Mouse (Mus musculus): Measurements from ENCODE around the gene Arhgef10l. TPM values are rescaled to one million over a fixed set of nuclear protein-coding genes. Genes with fewer than 3 reads are reported as not detected.

Gene Arhgef10l
- polyA plus RNA-seq, 1 experiment from 2014 or later = 16.6 TPM

GRCm38 (mm10) chr4:140674345-140674926, 8.6 kb upstream of the Arhgef10l start:
- no peak overlapping the region for H3K27ac ChIP-seq
- no peaks in the 10 kb centered on the region for H3K27me3 ChIP-seq
- ATAC-seq (ENCODE audit: borderline replicate concordance, extremely low read depth, low FRiP score, low TSS enrichment) = peak; percentile 25; the same call in 1 of the 2 replicates
- no peak overlapping the region for H3K4me3 ChIP-seq
- WGBS = 24% methylated on average over 13 of the region's 13 CpGs
- no peaks in the 10 kb centered on the region for H3K9me3 ChIP-seq
- H3K4me1 ChIP-seq = peaks cover 3% of the 10 kb centered on the region; the same call in 1 of the 2 replicates
- no peak overlapping the region for H3K9ac ChIP-seq
- H3K36me3 ChIP-seq = no peaks in the 10 kb centered on the region
- H3K4me2 ChIP-seq = no peak overlapping the region

- Histone ChIP-seq H3K27ac (no peak overlapping the region), H3K27me3 (no peaks in the 10 kb centered on the region), H3K4me1 (peaks cover 3% of the 10 kb centered on the region; the same call in 1 of the 2 replicates), H3K36me3 (no peaks in the 10 kb centered on the region), H3K9me3 (no peaks in the 10 kb centered on the region), H3K4me3 (no peak overlapping the region), H3K9ac (no peak overlapping the region), H3K4me2 (no peak overlapping the region)
- ATAC-seq (ENCODE audit: borderline replicate concordance, extremely low read depth, low FRiP score, low TSS enrichment) = 0 out of 2 replicates have a peak, but pooled peaks have one; percentile 33
- 56% methylated on average over 12 of the region's 12 CpGs for WGBS
Observed at GRCm38 (mm10) chr4:140673527-140674264, 7.9 kb upstream of the Arhgef10l start.

DNA sequence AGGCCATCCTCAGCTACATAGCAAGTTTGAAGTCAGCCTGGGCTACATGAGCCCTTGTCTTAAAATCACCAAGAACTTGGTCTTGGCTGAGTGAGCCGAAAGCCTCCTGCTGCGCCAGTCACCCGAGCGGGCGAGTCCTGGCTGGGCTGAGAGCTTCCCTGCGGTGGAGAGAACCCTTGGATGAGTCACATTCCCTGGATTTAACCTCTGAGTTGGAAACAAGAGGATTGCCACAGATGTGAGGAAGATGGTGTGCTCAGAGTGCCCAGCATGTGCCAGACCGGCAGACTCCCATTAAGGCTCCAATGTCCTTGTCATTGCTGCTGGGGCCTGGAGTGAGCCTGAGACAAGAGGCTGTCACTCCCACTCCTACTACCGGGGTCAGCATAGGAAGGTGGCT, 2.0 kb upstream of the Arhgef10l start:
- ATAC-seq (ENCODE audit: borderline replicate concordance, extremely low read depth, low FRiP score, low TSS enrichment) = no peak
- Histone ChIP-seq H3K4me2 (no peak overlapping the region), H3K27me3 (no peaks in the 10 kb centered on the region), H3K4me1 (peaks cover 29% of the 10 kb centered on the region), H3K9ac (no peak overlapping the region), H3K27ac (no peak overlapping the region), H3K36me3 (no peaks in the 10 kb centered on the region), H3K9me3 (no peaks in the 10 kb centered on the region), H3K4me3 (no peak overlapping the region)
- WGBS = 79% methylated on average over 8 of the region's 8 CpGs

- Histone ChIP-seq H3K9me3 (no peaks in the 10 kb centered on the region), H3K27me3 (no peaks in the 10 kb centered on the region), H3K4me2 (no peak overlapping the region), H3K27ac (no peak overlapping the region), H3K36me3 (no peaks in the 10 kb centered on the region), H3K4me3 (no peak overlapping the region), H3K4me1 (peaks cover 46% of the 10 kb centered on the region), H3K9ac (no peak overlapping the region)
- WGBS = 59% methylated on average over 7 of the region's 7 CpGs
- no peak for ATAC-seq (ENCODE audit: borderline replicate concordance, extremely low read depth, low FRiP score, low TSS enrichment)
Observed at GRCm38 (mm10) chr4:140665053-140665452, 759 bp downstream of the Arhgef10l start.

GRCm38 (mm10) chr4:140662882-140663585, 2.8 kb downstream of the Arhgef10l start:
- H3K27me3 ChIP-seq = no peaks in the 10 kb centered on the region
- no peak overlapping the region for H3K4me2 ChIP-seq
- H3K27ac ChIP-seq = peak overlapping the region; percentile 87
- peaks cover 56% of the 10 kb centered on the region for H3K4me1 ChIP-seq
- WGBS = 27% methylated on average over 10 of the region's 10 CpGs
- H3K9ac ChIP-seq = no peak overlapping the region
- H3K9me3 ChIP-seq = no peaks in the 10 kb centered on the region
- no peaks in the 10 kb centered on the region for H3K36me3 ChIP-seq
- no peak overlapping the region for H3K4me3 ChIP-seq
- ATAC-seq (ENCODE audit: borderline replicate concordance, extremely low read depth, low FRiP score, low TSS enrichment) = peak; percentile 53; the same call in 1 of the 2 replicates

DNA sequence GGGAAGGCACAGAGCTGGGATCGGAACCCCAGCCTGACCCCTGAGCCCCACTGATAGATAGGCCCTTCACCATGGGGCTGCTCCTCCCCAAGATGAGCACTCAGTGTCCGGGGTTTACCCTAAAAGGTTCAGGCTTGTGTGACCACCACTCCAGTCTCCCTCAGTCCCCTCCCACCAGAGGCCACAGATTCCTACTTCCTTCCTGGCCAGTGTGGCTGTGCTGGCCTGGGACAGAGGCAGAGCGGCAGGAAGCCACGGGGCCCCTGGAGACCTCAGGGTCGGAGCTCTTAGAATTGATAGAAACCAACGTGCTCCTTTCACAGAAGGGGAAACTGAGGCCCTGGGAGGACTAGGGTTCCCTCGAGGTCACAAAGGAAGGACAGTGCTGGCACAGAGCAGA, 3.4 kb downstream of the Arhgef10l start:
- H3K9ac ChIP-seq = no peak overlapping the region
- WGBS = 28% methylated on average over 7 of the region's 7 CpGs
- H3K4me2 ChIP-seq = no peak overlapping the region
- no peaks in the 10 kb centered on the region for H3K36me3 ChIP-seq
- H3K4me1 ChIP-seq = peaks cover 62% of the 10 kb centered on the region
- H3K27me3 ChIP-seq = no peaks in the 10 kb centered on the region
- H3K9me3 ChIP-seq = no peaks in the 10 kb centered on the region
- H3K27ac ChIP-seq = peak overlapping the region; percentile 87
- no peak for ATAC-seq (ENCODE audit: borderline replicate concordance, extremely low read depth, low FRiP score, low TSS enrichment)
- H3K4me3 ChIP-seq = no peak overlapping the region

- no peak for ATAC-seq (ENCODE audit: borderline replicate concordance, extremely low read depth, low FRiP score, low TSS enrichment)
- WGBS = 52% methylated on average over 18 of the region's 18 CpGs
- no peaks in the 10 kb centered on the region for H3K36me3 ChIP-seq
- no peak overlapping the region for H3K4me2 ChIP-seq
- H3K9me3 ChIP-seq = no peaks in the 10 kb centered on the region
- H3K9ac ChIP-seq = no peak overlapping the region
- H3K27ac ChIP-seq = peak overlapping the region; percentile 87
- H3K27me3 ChIP-seq = no peaks in the 10 kb centered on the region
- H3K4me1 ChIP-seq = peaks cover 71% of the 10 kb centered on the region
- H3K4me3 ChIP-seq = no peak overlapping the region
Observed at GRCm38 (mm10) chr4:140661406-140662022, 4.3 kb downstream of the Arhgef10l start.

DNA sequence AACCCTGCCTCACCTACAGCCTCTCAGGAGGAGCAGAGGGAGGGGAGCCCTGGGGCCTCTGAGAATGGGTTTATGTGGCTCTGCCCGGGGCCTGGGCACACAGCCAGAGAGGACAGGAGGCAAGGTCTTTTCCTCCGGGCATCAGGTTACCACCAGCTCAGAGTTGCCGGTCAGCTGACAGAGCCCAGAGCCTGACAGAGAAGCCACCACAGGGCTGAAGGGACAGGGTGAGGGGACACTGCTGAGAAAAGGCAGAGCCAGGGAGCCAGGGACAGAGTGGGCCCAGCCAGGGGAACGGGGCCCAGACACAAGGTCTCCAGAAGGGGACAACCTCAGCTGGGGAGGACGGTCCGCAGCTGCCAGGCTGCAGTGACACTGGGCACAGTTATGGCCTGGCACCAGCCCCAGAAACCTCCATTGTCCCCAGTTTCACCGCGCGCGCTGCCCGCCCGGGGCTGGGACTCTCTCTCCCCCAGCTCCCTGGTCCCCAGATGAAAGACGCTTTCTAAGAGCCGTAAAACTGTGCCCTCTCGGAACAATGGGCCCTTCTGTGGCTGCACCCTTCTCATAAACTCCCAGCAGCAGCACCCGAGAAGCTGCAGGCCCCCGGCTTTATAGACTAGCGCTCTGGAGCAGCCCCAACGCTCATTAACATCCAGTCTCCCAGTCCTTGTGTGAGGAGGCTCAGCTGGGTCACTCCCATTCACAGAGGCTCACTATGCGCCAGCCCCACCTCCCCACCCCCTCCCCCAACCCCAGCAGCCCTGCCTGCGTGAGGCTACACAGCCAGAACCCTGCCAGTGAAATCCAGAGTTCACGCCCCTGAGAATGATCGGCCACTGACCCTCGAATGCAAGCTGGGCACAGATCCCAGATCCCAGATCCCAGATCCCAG, 7.9 kb downstream of the Arhgef10l start:
- no peak overlapping the region for H3K4me3 ChIP-seq
- 10% methylated on average over 24 of the region's 24 CpGs for WGBS

DNA sequence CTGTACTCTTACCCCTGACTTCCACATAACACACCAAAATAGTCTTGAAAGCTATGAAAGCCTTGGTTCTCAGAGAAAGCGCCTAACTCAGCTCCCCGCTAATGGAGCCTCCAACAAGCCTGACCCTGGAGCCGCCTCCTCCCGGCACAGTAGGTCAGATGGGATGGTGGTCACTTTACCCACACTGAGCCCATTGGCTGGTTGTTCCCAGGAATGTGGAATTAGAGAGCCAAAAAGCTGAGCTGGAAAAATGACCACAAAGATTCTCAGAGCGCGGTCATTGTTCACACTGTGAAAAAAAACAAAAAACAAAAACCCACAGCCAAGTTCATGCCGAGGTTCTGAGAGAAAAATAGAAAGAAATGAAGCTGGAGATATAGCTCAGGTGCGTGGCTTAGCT, 9.3 kb downstream of the Arhgef10l start:
- H3K9ac ChIP-seq = no peak overlapping the region
- H3K4me2 ChIP-seq = no peak overlapping the region
- H3K36me3 ChIP-seq = no peaks in the 10 kb centered on the region
- H3K4me3 ChIP-seq = no peak overlapping the region
- no peaks in the 10 kb centered on the region for H3K9me3 ChIP-seq
- peaks cover 40% of the 10 kb centered on the region for H3K4me1 ChIP-seq
- no peaks in the 10 kb centered on the region for H3K27me3 ChIP-seq
- ATAC-seq (ENCODE audit: borderline replicate concordance, extremely low read depth, low FRiP score, low TSS enrichment) = no peak
- H3K27ac ChIP-seq = no peak overlapping the region
- WGBS = 73% methylated on average over 8 of the region's 8 CpGs

More for the DNA sequence above, 7.9 kb downstream of the Arhgef10l start:
- no peaks in the 10 kb centered on the region for H3K27me3 ChIP-seq
- H3K4me2 ChIP-seq = peak overlapping the region; percentile 50
- peaks cover 54% of the 10 kb centered on the region for H3K4me1 ChIP-seq
- H3K27ac ChIP-seq = peak overlapping the region; percentile 89
- no peaks in the 10 kb centered on the region for H3K36me3 ChIP-seq
- peak; percentile 76 for ATAC-seq (ENCODE audit: borderline replicate concordance, extremely low read depth, low FRiP score, low TSS enrichment)
- no peaks in the 10 kb centered on the region for H3K9me3 ChIP-seq
- peak overlapping the region; percentile 29; the same call in 1 of the 2 replicates for H3K9ac ChIP-seq

DNA sequence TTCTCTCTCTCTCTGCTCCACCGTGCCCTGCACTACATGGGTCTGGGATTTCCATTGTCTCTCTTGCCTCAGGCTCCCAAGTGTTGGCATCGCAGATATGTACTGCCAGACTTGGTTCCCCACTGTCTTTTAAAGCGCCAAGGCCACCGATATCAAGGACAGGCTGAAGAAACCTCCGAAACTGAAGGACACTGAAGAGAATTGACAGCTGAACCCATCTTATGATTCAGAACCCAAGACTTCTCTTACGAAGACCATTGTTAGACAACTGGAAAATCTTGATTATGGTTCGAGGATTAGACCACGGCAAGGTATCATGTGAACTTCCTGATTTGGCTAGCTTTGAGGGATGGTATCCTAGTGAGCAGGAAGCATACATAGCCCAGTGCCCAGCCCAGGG, 11.0 kb downstream of the Arhgef10l start:
- Histone ChIP-seq H3K4me1 (peaks cover 36% of the 10 kb centered on the region), H3K9ac (no peak overlapping the region), H3K4me3 (no peak overlapping the region), H3K4me2 (no peak overlapping the region), H3K27ac (no peak overlapping the region), H3K27me3 (no peaks in the 10 kb centered on the region), H3K9me3 (no peaks in the 10 kb centered on the region), H3K36me3 (no peaks in the 10 kb centered on the region)
- ATAC-seq (ENCODE audit: borderline replicate concordance, extremely low read depth, low FRiP score, low TSS enrichment) = no peak
- WGBS = 71% methylated on average over 8 of the region's 8 CpGs

Data from lung, embryonic 15.5 days (tissue).